Mouse (Mus musculus) bone marrow, adult 2 months (tissue): ENCODE data around the gene Hdac5.

Experiments
- CTCF ChIP-seq: fragments of 200-500 bp; IDR thresholded peaks from 2 replicates; pipeline ENCODE4 v1.5.1; 2011; ENCODE audit warnings: low read length, control low read depth; ENCODE audit not compliant: control insufficient read depth, insufficient read depth
- POLR2A ChIP-seq: fragments of 200-500 bp; IDR thresholded peaks from 2 replicates; pipeline ENCODE4 v1.6.1; 2011; ENCODE audit warnings: low read depth, mild to moderate bottlenecking, control low read depth, low read length, borderline replicate concordance; ENCODE audit not compliant: control insufficient read depth

- TF ChIP-seq CTCF: 0 out of 2 replicates have a peak, but pooled peaks have one; percentile 13
- TF ChIP-seq POLR2A: peak; percentile 79; the same call in 1 of the 2 replicates
These were observed at the start of gene Hdac5 for GRCm38 (mm10) chr11:102230006-102230741.
